Mouse (Mus musculus): Measurements from ENCODE around the gene Ppif.

Gene Ppif

GRCm38 (mm10) chr14:25693888-25694568, at the start of gene Ppif:
Gene Ppif, plus strand, starts transcription at chr14:25694154.
- DNase-seq, result peak; percentile 98

DNA sequence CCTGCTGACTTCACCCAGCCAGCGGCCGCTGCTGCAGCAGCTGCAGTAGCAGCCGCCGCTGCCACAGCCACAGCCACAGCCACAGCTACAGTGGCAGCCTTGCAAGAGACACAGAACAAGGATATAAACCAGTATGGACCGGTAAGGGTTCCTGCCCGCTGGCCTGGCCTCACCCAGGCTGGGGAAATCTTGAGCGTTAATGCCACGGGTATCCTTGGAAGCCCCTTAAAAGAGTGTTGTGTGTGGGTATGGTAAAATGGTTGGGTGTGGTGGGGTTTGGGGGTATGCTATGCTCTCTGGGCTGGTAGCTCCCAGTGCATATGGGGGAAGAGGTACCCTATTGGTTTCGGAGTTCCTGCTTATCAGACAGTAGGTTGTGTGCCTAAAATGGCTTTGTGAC, 48.2 kb upstream of the Ppif start:
- no peak for DNase-seq

- peak; percentile 69 for DNase-seq
Measured at GRCm38 (mm10) chr14:25646161-25646621, 47.8 kb upstream of the Ppif start.

DNA sequence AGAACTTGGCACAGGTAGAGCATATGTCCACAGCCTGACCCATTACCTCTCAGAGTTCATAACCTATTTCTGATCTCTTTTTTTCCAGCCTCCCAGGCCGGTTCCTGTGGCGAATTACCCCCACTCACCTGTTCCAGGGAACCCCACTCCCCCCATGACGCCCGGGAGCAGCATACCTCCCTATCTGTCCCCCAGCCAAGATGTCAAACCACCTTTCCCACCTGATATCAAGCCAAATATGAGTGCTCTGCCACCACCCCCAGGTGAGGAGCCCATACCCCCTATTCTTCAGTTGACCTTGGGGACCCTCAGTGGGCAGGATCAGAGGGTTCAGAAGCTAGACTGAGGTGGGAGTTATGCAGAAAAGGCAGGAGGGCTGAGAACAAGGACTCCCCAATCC, 42.8 kb upstream of the Ppif start:
- DNase-seq, result no peak

DNA sequence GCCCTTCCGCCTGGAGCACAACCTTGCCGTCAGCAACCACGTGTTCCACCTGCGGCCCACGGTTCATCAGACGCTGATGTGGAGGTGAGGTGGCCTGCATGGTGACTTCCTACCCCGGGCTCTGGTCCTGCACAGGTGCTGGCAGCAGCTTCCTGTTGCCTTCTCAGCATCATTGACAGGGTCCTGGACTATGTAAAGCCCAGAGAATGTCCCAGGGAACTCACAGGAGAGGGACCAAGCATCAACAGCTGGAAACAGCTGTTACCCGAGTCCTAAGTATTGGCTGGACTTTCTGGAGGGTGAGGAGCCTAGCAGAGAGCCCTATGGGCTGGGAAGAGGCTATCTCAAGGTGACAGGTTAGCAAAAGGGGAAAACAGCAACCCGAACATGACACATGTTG, 42.0 kb upstream of the Ppif start:
- DNase-seq, result no peak

GRCm38 (mm10) chr14:25654401-25655197, 39.4 kb upstream of the Ppif start:
- no peak for DNase-seq

DNA sequence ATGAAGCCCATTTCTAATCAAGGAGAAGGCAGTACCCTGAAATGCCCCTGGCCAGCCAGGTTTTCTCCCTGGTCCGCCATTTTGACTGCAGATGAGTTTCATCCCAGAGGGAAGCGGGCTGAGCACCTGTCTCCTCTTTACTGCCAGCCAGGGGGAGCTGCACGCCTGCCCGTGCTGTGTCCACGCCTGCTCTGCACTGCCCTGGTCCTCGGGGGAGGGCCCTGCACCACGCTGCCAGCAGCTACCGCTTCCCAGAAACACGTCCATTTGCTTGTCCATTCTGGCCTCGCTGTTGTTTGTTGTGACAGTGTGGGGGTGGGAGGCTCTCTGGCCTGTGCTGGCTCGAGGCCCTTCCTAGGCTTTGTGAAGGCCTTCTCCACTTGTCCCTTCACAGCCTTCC, 33.3 kb upstream of the Ppif start:
- no peak for DNase-seq

- DNase-seq, result no peak
Measured at GRCm38 (mm10) chr14:25661185-25661920, 32.6 kb upstream of the Ppif start.

DNA sequence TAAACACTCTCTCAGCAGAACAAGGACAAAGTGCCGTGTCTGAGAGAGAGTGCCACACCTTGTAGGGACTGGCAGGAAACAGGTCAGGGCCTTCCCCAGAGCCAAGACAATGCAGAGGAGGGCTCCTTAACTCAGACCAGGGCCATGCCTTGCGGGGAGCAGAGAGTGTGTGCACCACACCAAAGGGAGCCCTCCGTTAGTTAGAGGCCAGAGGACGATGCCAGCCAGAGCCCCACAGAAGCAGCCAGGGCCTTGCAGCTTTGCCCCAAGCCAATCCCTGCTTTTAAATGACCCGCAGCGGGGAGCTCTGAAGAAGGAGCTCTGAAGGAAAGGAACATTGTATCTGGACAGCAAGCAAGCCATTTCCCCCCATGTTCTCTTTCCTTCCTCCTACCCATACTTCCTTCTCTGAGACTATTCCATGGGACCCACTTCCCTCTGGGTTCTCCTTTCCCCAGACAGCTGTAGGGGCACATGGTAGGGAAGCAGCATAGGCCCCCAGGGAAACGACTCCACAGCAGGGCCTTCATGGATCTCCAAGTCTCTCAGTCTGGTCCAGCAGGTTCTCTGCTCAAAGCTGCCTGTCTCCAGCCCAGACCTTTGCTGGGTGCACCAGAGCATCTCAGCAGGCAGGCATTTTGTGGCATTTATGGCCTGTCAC, 30.2 kb upstream of the Ppif start:
- no peak for DNase-seq

GRCm38 (mm10) chr14:25664310-25664695, 29.7 kb upstream of the Ppif start:
- DNase-seq, result no peak

DNA sequence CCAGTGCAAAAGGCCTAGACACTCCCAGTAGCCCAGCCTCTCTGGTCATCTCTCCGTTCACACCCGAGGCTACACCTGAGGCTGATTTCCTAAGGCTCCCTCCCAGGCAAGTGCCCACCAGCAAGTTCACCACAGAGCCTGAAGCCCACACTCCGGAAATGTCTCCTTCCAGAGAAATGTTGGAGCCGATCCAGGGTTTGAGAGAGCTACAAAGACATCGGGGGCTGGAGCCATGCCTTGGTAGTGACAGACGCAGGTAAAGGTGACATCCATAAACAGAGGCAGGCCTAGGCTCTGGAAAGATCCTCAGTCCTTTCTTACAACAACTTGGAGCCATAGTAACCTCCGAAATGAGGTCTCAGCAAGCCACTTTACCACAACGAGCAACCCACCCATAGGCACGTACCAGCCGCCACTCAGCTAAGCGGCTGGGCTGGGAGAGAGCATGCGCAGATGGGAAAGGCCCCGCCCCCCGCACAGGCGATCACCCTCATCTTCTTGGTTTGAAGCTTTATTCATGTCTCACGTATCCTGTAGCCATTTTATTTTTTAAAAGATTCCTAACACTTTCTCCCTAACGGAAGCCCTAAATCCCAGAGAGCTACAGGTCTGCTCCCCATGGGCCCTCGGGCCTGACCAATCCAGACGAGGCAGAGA, 28.5 kb upstream of the Ppif start:
- DNase-seq, result no peak

DNA sequence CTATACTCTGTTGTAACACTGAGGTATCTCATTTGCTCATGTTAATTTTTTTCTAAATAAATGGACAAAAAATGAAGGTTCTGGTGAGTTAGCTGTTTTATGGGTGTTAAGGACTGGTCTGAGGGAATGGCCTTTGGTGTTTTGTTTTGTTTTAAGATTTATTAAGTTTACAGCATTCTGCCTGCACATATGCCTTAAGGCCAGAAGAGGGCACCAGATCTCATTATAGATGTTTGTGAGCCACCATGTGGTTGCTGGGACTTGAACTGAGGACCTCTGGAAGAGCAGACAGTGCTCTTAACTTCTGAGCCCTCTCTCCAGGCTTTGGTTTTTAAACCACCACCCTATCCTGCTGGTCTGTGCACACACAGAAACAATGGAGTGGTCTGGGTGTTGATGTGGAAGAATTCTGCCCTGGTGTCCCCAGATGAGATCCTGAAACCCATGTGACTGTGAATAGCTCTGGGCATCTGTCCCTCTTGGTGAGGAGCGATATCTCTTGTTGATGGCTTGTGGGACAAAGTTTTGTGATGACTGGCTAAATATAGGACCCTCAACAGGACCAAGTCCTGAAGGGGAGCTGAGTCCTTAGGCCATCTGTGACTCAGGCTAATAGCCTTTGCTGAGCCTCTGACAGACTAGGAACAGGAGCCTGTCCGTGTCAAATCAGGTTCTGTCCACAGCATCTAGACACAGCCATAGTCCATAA, 27.1 kb upstream of the Ppif start:
- DNase-seq, result no peak

DNA sequence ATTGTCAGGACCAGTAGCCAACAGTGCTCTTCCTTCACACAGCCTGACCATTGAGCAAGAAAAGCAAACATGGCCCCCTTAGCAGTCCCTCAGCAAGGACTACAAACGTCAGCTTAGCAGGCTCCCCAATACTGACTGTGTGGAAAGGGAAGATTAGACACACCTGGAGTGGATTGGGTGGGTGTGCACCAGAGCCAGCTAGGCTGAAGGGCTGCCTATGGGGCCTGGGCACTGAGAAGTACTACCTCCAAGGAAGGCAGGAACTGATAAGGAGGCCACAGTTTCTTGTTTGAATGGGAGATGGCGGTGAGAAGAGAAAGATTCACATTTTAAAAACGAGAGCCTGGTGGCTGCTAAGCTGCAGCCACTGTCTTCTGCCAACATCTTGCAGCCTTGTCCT, 26.4 kb upstream of the Ppif start:
- no peak for DNase-seq

- DNase-seq, result no peak
Measured at GRCm38 (mm10) chr14:25679625-25680024, 14.3 kb upstream of the Ppif start.

DNA sequence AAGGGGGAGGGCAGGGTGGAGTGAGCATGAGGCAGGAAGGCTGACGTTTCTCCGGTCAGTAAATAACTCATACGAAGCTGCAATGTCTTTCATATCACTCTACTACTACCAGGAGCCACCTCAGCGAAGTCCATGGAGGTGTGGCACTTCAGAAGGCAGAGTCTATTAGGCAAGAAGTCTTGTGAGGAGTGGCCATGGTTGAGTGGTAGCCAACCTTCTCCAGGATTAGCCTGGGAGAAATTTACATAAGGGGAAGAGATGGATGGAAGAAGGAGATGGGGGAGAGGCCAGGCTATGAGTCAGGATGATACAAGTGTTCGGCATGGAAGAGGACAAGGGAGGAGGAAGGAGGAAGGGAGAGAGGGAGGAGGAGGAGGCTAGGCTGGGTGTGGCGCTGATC, 11.9 kb upstream of the Ppif start:
- no peak for DNase-seq

DNA sequence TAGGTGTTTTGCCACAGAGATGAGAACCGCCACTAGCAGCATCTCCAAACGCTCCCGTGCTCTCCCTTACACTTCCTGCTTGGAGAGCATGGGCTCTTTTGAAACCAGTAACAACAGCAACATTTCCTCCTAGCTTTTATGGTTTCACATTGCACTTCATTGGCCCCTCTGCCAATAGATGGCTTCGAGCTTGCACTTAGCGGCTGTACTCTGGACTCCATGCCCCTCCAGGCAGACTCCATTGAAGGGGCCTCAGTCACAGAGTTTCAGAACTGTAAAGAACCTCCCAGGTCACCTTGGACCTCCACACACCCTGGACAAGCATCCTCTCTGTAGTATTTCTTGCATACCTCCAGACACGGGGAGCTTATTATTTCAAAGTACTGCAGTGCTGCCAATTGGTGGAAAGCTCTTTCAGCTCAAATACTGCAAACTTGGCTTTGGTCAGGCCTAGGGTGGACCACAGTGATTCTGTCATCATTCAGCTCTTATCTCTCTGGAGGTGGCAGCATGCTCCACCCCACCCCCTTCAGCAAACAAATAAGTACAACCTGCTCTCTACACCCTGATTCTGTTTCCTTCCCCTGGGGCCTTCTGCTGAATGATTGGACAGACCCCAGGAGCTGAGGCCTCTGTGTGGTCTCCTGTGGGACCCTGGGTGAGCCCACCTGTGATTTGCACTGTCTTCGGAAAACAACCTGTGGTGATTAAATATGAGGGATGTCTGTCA, 7.6 kb upstream of the Ppif start:
- no peak for DNase-seq

DNA sequence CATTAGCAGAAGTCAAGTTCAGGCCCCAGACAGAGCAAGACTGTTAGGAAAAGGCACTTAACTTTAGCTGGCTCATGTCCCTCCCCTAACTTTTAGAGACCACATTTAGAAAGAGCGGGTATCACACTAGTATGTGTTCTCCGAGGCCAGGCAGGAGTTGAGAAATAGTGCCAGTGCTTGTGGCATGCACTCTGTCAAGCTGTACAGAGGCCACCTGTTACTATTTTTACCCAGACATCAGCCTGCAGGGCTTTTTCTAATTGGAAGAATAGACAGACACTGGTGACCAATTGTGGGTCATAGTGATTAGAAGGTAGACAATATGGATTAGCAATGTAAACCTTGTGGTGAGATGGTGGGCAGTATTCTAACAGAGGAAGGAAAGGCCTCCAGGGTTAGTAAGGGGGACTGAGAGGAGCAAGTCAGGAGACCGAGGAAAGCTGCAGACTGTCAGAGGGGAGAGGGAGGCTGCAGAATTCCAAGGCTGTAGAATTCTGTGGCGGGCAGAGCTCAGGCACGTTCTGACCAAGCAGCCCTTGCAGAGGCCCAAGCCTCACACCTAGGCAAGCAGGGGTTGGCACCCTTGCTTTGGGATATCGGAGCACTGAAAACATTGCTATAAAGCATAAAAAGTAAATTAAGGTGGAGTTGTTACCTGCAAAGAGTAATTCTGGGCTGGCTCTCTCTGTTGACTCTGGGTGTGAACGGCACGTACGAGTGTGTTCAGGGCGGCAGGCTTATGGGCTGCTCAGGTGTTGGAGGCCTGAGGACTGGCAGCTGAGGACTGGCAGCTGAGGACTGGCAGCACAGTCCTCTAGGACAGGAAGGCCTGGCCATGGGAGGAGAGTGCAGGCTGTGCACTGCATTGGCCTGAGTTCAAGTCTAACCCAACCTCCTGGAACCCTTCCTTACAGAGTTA, 6.7 kb upstream of the Ppif start:
- no peak for DNase-seq

DNA sequence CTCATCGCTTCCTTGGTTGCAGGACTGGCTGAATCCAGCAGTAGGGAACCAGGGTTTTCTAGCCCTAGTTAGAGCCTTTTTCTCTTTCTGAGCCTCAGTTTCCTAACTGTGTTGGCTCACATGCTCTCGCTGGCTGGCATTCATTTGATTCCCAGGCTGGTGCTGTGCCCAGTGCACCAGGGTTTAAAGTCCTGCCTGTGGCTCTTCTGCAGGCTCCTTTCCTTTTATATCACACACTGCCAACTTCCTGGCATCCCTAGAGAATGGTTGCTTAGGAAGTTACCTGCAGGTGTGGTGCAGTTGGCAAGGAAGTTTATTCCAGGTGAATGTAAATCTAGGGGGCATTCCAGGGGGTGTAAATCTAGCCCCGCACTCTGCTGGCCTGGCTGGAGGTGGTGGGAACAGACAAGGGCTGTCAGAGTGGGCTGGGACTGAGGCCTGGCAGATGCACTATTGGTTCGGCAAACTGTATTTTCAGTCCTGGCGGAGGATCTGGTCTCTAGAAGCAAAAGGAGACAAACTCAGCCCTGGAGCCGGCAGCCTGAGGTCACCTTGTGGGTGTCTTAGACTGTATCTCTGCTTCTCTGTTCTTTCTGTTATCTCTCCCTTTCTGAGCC, 575 bp upstream of the Ppif start:
- no peak for DNase-seq

- DNase-seq, result peak; percentile 36
Measured at GRCm38 (mm10) chr14:25694569-25694897, 579 bp downstream of the Ppif start.

- DNase-seq, result no peak
Measured at GRCm38 (mm10) chr14:25695059-25695458, 1.1 kb downstream of the Ppif start.

All from thymus, postnatal 14 days (tissue).